Mouse (Mus musculus): ENCODE results near the gene Tvp23a. TPM values are rescaled to one million over a fixed set of nuclear protein-coding genes. Genes with fewer than 3 reads are reported as not detected.

Gene Tvp23a
- total RNA-seq, 1 experiment from 2014 or later: 0.29 TPM

DNA sequence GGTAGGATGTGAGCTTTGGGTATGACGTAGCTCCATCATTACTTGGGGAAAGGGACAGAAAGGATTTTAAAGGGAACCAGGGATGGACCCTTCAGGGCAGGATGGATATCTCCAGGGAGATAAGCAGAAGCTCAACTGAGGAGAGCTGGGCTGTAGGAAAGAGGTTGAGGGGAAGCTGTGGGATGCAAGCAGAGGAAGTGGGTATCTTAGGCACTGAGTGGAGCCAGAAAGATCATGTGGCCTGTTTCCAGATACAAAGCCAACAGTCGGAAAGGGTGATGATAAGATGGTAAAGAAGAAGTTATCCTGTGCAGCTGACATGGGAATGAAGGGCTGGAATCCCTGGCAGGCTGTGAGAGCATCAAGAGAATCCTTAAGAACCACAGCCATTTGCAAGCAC is 14.0 kb upstream of the Tvp23a start:
- ATAC-seq (replicated peaks; ENCODE audit: insufficient number of reproducible peaks, low FRiP score, low TSS enrichment, poor library complexity, severe bottlenecking): no peak

GRCm38 (mm10) chr16:10460188-10460587 is 13.0 kb upstream of the Tvp23a start:
- ATAC-seq (replicated peaks; ENCODE audit: insufficient number of reproducible peaks, low FRiP score, low TSS enrichment, poor library complexity, severe bottlenecking): no peak

- ATAC-seq (replicated peaks; ENCODE audit: insufficient number of reproducible peaks, low FRiP score, low TSS enrichment, poor library complexity, severe bottlenecking): no peak
Measured at GRCm38 (mm10) chr16:10454583-10454974, 7.4 kb upstream of the Tvp23a start.

- no peak for ATAC-seq (replicated peaks; ENCODE audit: insufficient number of reproducible peaks, low FRiP score, low TSS enrichment, poor library complexity, severe bottlenecking)
Measured at GRCm38 (mm10) chr16:10453872-10454582, 6.9 kb upstream of the Tvp23a start.

- ATAC-seq (replicated peaks; ENCODE audit: insufficient number of reproducible peaks, low FRiP score, low TSS enrichment, poor library complexity, severe bottlenecking): peak; percentile 78
Measured at GRCm38 (mm10) chr16:10452445-10452896, 5.3 kb upstream of the Tvp23a start.

GRCm38 (mm10) chr16:10451906-10452305 is 4.7 kb upstream of the Tvp23a start:
- no peak for ATAC-seq (replicated peaks; ENCODE audit: insufficient number of reproducible peaks, low FRiP score, low TSS enrichment, poor library complexity, severe bottlenecking)

GRCm38 (mm10) chr16:10448931-10449330 is 1.8 kb upstream of the Tvp23a start:
- no peak for ATAC-seq (replicated peaks; ENCODE audit: insufficient number of reproducible peaks, low FRiP score, low TSS enrichment, poor library complexity, severe bottlenecking)

DNA sequence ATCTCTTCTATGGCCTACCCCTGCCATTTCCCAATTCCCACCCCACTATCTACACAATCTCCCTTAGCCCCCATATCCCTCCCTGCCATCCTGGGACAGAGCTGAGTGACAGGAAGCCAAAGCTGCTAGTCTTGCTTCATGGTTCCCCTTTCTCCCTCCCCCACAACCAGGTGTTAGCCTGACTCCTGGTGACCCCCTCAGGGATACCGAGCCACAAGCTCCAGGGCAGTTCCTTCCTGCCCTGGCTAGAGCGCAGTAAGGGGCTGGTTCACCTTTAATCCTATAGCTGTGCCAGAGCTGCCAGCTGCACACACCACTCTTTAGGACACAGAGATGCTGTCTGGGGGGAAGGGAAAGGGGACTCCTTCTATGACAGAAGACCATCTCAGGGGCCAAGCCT is 619 bp upstream of the Tvp23a start:
- no peak for ATAC-seq (replicated peaks; ENCODE audit: insufficient number of reproducible peaks, low FRiP score, low TSS enrichment, poor library complexity, severe bottlenecking)

DNA sequence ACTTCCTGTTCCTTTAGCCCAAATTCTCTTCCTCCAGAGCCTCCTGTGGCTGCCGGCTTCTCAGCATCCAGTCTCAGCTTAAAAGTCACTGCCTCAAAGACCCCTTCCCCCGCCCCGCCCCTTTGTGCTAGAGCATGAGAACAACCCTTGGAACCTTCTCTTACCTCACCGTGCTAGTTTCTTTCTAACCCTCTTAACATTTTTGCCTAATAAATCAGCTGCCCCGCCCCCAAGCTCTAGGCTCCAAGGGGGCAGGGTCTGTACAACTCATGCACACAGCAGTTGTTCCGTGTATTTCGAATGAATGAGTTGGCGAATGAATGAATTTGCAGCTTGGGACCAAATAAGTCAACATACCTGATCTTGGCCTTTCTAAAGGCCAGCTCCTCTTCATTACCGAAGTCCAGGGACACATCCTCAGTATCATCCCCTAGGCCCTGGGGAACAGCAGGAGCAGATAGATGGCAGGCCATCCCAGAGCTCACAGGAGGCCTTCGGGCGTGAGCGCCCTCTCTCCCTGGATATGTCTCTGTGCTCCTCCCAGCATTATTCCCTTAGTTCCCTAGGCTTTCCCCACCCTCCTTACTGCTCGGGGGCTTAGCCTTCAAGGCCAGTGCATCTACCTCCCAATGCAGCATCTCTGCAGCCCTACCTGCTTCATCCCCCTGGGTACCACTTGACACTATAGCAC is 444 bp downstream of the Tvp23a start:
- no peak for ATAC-seq (replicated peaks; ENCODE audit: insufficient number of reproducible peaks, low FRiP score, low TSS enrichment, poor library complexity, severe bottlenecking)

DNA sequence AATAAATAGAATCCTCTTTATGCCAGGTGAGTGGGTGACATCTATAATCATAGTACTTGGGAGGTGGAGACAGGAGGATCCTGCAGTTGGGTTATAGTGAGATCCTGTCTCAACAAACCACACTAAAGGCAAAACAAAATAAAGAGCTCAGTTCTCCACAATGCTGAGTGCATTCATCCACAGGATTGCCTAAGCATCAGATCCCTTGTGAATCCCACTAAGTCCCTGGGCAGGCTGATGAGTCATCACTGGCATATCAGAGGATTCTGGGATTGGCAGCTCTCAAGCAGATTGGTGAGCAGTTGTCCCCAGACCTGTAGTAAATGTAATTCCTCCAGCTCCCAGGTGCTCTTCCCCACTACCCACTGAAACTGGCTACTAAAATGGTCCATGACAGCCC is 3.4 kb downstream of the Tvp23a start:
- no peak for ATAC-seq (replicated peaks; ENCODE audit: insufficient number of reproducible peaks, low FRiP score, low TSS enrichment, poor library complexity, severe bottlenecking)

DNA sequence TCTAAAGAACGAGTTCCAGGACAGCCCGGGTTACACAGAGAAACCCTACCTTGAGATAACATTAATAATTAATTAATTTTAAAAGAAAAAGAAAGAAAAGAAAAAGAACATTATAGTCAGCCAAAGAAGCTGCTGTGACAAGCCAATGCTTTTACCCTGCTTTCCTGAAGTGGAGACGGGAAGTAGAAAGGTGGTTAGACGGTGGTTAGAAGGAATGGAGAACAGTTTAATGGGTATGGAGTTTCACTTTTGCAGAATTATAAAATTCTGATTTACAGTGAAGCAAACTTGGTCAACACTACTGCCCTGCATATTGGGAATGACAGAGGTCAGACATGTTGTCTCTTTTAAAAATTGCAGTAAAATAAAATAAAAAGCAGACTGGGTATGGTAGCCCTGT is 5.4 kb downstream of the Tvp23a start:
- ATAC-seq (replicated peaks; ENCODE audit: insufficient number of reproducible peaks, low FRiP score, low TSS enrichment, poor library complexity, severe bottlenecking): no peak

GRCm38 (mm10) chr16:10441328-10441727 is 5.8 kb downstream of the Tvp23a start:
- 0 out of 2 replicates have a peak, but pooled peaks have one; percentile 37 for ATAC-seq (replicated peaks; ENCODE audit: insufficient number of reproducible peaks, low FRiP score, low TSS enrichment, poor library complexity, severe bottlenecking)

- ATAC-seq (replicated peaks; ENCODE audit: insufficient number of reproducible peaks, low FRiP score, low TSS enrichment, poor library complexity, severe bottlenecking): no peak
Measured at GRCm38 (mm10) chr16:10438055-10438454, 9.1 kb downstream of the Tvp23a start.

GRCm38 (mm10) chr16:10436166-10436565 is 11.0 kb downstream of the Tvp23a start:
- ATAC-seq (replicated peaks; ENCODE audit: insufficient number of reproducible peaks, low FRiP score, low TSS enrichment, poor library complexity, severe bottlenecking): peak; percentile 62

- no peak for ATAC-seq (replicated peaks; ENCODE audit: insufficient number of reproducible peaks, low FRiP score, low TSS enrichment, poor library complexity, severe bottlenecking)
Measured at GRCm38 (mm10) chr16:10433344-10433743, 13.8 kb downstream of the Tvp23a start.

DNA sequence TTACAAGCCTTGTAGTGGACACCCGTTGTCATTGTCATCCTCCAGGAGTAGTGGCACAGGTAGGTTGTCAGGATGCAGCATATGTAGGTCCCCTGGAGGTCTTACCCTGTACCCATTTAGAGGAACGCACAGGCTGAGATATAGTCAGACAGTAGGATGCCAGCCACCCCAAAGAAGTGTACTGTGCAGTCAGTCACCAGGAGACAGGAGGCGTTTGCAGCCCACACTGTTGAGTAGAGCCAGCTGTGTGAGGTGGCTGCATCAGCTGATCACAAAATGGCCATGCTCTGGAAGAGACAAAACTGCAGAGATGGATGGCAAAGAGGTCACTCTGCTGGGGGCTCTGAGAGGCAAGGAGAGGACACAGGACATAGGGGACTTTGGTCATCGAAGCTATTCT is 14.8 kb downstream of the Tvp23a start:
- ATAC-seq (replicated peaks; ENCODE audit: insufficient number of reproducible peaks, low FRiP score, low TSS enrichment, poor library complexity, severe bottlenecking): no peak

DNA sequence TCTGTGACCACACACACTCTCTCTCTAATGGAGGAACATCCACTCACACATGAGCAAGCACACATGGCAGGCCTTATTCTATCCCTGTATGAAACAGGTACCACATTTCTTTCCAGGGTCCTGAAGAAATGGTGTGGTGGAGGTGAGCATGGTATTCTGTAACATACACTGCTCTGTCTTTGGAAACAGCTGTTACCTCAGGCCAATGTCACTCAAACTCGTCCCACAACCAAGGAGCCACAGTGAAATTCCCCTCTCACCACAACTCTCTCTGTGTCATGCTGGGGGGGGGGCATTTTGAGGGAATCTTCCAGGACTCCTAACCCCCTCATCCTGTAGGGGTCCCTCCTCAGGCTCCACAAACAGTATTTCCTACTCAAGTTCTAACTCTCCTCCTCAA is 15.3 kb downstream of the Tvp23a start:
- no peak for ATAC-seq (replicated peaks; ENCODE audit: insufficient number of reproducible peaks, low FRiP score, low TSS enrichment, poor library complexity, severe bottlenecking)

- ATAC-seq (replicated peaks; ENCODE audit: insufficient number of reproducible peaks, low FRiP score, low TSS enrichment, poor library complexity, severe bottlenecking): no peak
Measured at GRCm38 (mm10) chr16:10420447-10421054, 26.6 kb downstream of the Tvp23a start.

- peak; percentile 62 for ATAC-seq (replicated peaks; ENCODE audit: insufficient number of reproducible peaks, low FRiP score, low TSS enrichment, poor library complexity, severe bottlenecking)
Measured at GRCm38 (mm10) chr16:10417723-10418259, 29.4 kb downstream of the Tvp23a start.

GRCm38 (mm10) chr16:10416866-10417265 is 30.3 kb downstream of the Tvp23a start:
- ATAC-seq (replicated peaks; ENCODE audit: insufficient number of reproducible peaks, low FRiP score, low TSS enrichment, poor library complexity, severe bottlenecking): no peak

Data from monocyte, adult 5-6 weeks (primary cell).